Mouse (Mus musculus) liver, adult 2 months (tissue): ENCODE results near the gene B3gat3.

Source experiments
- CTCF ChIP-seq: fragments of 200-500 bp; IDR thresholded peaks from 2 replicates; pipeline ENCODE4 v1.5.1; 2011; ENCODE audit warnings: low read depth, low read length, control low read depth
- POLR2A ChIP-seq: fragments of 200-500 bp; IDR thresholded peaks from 2 replicates; pipeline ENCODE4 v1.6.1; 2011; ENCODE audit warnings: low read length, control low read depth; ENCODE audit not compliant: insufficient read depth; ENCODE audit errors: extremely low read depth

DNA sequence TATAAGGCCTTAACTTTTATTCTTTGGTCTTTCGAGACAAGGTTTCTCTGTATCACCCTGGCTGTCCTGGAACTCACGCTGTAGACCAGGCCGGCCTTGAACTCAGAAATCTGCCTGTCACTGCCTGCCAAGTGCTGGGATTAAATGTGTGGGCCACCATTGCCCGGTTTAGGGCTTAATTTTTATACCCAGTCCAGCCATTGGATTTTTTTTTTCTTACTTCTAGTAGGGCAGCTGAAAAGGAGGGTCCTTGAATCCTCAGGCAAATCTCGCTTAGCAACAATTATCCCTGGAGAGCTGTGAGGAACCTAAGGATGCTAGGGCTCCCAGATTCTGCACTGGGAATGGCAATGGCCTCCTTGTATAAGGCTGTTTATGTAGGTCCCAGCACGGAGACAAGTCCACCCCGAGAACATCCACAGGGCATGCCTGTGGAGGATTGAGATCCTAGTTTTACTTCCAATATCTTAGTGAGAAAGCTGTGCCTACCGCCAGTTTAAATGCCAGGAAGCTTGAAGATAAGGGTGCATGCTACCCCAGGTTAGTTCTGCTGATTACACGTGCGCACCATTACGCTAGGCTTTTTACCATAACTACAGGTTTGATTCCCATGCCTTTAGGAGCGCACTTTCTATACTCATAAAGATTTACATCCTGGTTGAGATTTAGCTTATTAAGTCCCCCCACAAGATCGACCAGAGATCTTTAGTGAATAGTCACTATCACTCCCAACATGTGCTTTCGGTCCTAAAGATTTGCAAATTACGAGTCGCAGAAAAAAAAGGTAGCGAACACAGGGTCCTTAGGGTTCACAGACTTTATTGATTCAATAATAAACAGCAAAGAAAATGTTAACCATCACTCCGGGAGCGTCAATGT, 32.4 kb upstream of the B3gat3 start:
- TF ChIP-seq CTCF: no peak
- no peak for TF ChIP-seq POLR2A
